Mouse (Mus musculus) midbrain, postnatal 0 days (tissue): ENCODE data around the gene Lrrc49. TPM values are rescaled to one million over a fixed set of nuclear protein-coding genes. Genes with fewer than 3 reads are reported as not detected.

Experiments
- ATAC-seq: fragments of 200-750 bp; cut with Nextera tagmentation; 2 replicates; pipeline ENCODE4 v1.8.0; 2017; ENCODE audit warnings: moderate number of reproducible peaks, mild to moderate bottlenecking, moderate TSS enrichment, moderate library complexity; ENCODE audit not compliant: low FRiP score
- DNase-seq: peaks from one replicate; pipeline ENCODE4 v3.0.0-alpha.2; 2015; ENCODE audit warnings: low spot score
- H3K27ac ChIP-seq: fragments of 300-500 bp; sonication (generic); 2 replicates; pipeline ENCODE4 v1.5.1; 2014; ENCODE audit warnings: low read depth, mild to moderate bottlenecking, low read length, mixed read lengths
- H3K27me3 ChIP-seq: fragments of 300-500 bp; sonication (generic); 2 replicates; pipeline ENCODE4 v1.6.1; 2014; ENCODE audit warnings: low read length, control low read depth, mixed read lengths; ENCODE audit not compliant: insufficient read depth
- H3K36me3 ChIP-seq: fragments of 300-500 bp; sonication (generic); 2 replicates; pipeline ENCODE4 v1.6.1; 2014; ENCODE audit warnings: low read length, control low read depth, mixed read lengths; ENCODE audit not compliant: insufficient read depth
- H3K4me1 ChIP-seq: fragments of 300-500 bp; sonication (generic); 2 replicates; pipeline ENCODE4 v1.6.1; 2014; ENCODE audit warnings: mild to moderate bottlenecking, control low read depth, antibody characterized with exemption, low read length, mixed read lengths; ENCODE audit not compliant: insufficient read depth
- H3K4me2 ChIP-seq: fragments of 300-500 bp; sonication (generic); 2 replicates; pipeline ENCODE4 v1.6.1; 2014; ENCODE audit warnings: low read depth, mild to moderate bottlenecking, low read length, mixed read lengths; ENCODE audit not compliant: poor library complexity, severe bottlenecking
- H3K4me3 ChIP-seq: fragments of 300-500 bp; sonication (generic); 2 replicates; pipeline ENCODE4 v1.5.1; 2014; ENCODE audit warnings: low read depth, mild to moderate bottlenecking, low read length, moderate library complexity
- H3K9ac ChIP-seq: fragments of 300-500 bp; sonication (generic); replicated peaks from 2 replicates; pipeline ENCODE4 v1.6.1; 2014; ENCODE audit warnings: mild to moderate bottlenecking, low read length, moderate library complexity, mixed read lengths; ENCODE audit not compliant: poor library complexity, severe bottlenecking
- H3K9me3 ChIP-seq: fragments of 300-500 bp; sonication (generic); 2 replicates; pipeline ENCODE4 v1.6.1; 2016; ENCODE audit warnings: low read length, control low read depth
- CTCF ChIP-seq: IDR thresholded peaks from 2 replicates; pipeline ENCODE4 v1.5.1; 2016; ENCODE audit warnings: antibody characterized with exemption, mild to moderate bottlenecking
- WGBS: fragments of 180-500 bp; shearing (Covaris S2); extraction: QIAGEN DNeasy Blood & Tissue Kit; methylation state at CpG from one replicate; pipeline ENCODE4 v1.1.7; 2014; 5-methylcytosine and 5-hydroxymethylcytosine counted together
- polyA plus RNA-seq: library from polyadenylated mRNA; unstranded; fragments of >200 nt; fragmentation: Nextera tagmentation; extraction: Ambion mirVana; gene quantifications from 2 replicates; pipeline ENCODE4 v1.2.1, GENCODE M21; 2015
- total RNA-seq: library from RNA; depleted of rRNA; stranded (reverse); fragments of >200 nt; gene quantifications from 2 replicates; pipeline ENCODE4 v1.2.3, GENCODE M21; 2014

The Lrrc49 gene
- total and polyA plus RNA-seq, 2 experiments from 2014 or later: 72.0 to 79.2 TPM

GRCm38 (mm10) chr9:60625895-60626294 lies 62.1 kb downstream of the Lrrc49 start:
- no CpG with 5 or more reads among the region's 2 CpGs for WGBS
- H3K9ac ChIP-seq: no peak overlapping the region

GRCm38 (mm10) chr9:60616946-60617345 lies 71.0 kb downstream of the Lrrc49 start:
- no peak for TF ChIP-seq CTCF

More at GRCm38 (mm10) chr9:60625895-60626294, 62.1 kb downstream of the Lrrc49 start:
- Histone ChIP-seq H3K9me3 (no peaks in the 10 kb centered on the region), H3K4me2 (no peak overlapping the region), H3K27me3 (no peaks in the 10 kb centered on the region), H3K4me3 (no peak overlapping the region), H3K27ac (peak overlapping the region; percentile 55; the same call in 1 of the 2 replicates), H3K4me1 (peaks cover 6% of the 10 kb centered on the region; the same call in 1 of the 2 replicates), H3K36me3 (no peaks in the 10 kb centered on the region)
- DNase-seq: peak; percentile 39
- peak; percentile 54; the same call in 1 of the 2 replicates for ATAC-seq
- TF ChIP-seq CTCF: no peak

GRCm38 (mm10) chr9:60616359-60616758 lies 71.6 kb downstream of the Lrrc49 start:
- ATAC-seq (no peak), DNase-seq (no peak)
- Histone ChIP-seq H3K27me3 (no peaks in the 10 kb centered on the region), H3K4me2 (no peak overlapping the region), H3K9me3 (no peaks in the 10 kb centered on the region), H3K36me3 (peaks cover 16% of the 10 kb centered on the region; the same call in 1 of the 2 replicates), H3K4me3 (no peak overlapping the region), H3K9ac (no peak overlapping the region), H3K4me1 (no peaks in the 10 kb centered on the region), H3K27ac (no peak overlapping the region)
- WGBS: 77% methylated on average over 7 of the region's 7 CpGs
- TF ChIP-seq CTCF: no peak

More at GRCm38 (mm10) chr9:60616946-60617345, 71.0 kb downstream of the Lrrc49 start:
- Histone ChIP-seq H3K4me2 (no peak overlapping the region), H3K4me1 (no peaks in the 10 kb centered on the region), H3K9ac (no peak overlapping the region), H3K27ac (no peak overlapping the region), H3K9me3 (no peaks in the 10 kb centered on the region), H3K27me3 (no peaks in the 10 kb centered on the region), H3K4me3 (no peak overlapping the region), H3K36me3 (peaks cover 16% of the 10 kb centered on the region; the same call in 1 of the 2 replicates)
- WGBS: 55% methylated on average over 9 of the region's 9 CpGs
- ATAC-seq (no peak), DNase-seq (peak; percentile 32)

GRCm38 (mm10) chr9:60612260-60612659 lies 75.7 kb downstream of the Lrrc49 start:
- Histone ChIP-seq H3K9me3 (no peaks in the 10 kb centered on the region), H3K4me1 (no peaks in the 10 kb centered on the region), H3K36me3 (peaks cover 25% of the 10 kb centered on the region), H3K4me2 (no peak overlapping the region), H3K9ac (no peak overlapping the region), H3K27ac (no peak overlapping the region), H3K27me3 (no peaks in the 10 kb centered on the region), H3K4me3 (no peak overlapping the region)
- ATAC-seq (no peak), DNase-seq (no peak)
- no peak for TF ChIP-seq CTCF
- 79% methylated on average over 2 of the region's 2 CpGs for WGBS

GRCm38 (mm10) chr9:60610194-60610593 lies 77.8 kb downstream of the Lrrc49 start:
- 79% methylated on average over 13 of the region's 13 CpGs for WGBS
- DNase-seq: no peak
- Histone ChIP-seq H3K9ac (no peak overlapping the region), H3K4me1 (no peaks in the 10 kb centered on the region), H3K4me2 (no peak overlapping the region), H3K4me3 (no peak overlapping the region), H3K36me3 (peaks cover 33% of the 10 kb centered on the region), H3K9me3 (no peaks in the 10 kb centered on the region), H3K27ac (no peak overlapping the region), H3K27me3 (no peaks in the 10 kb centered on the region)
- ATAC-seq: no peak
- no peak for TF ChIP-seq CTCF

GRCm38 (mm10) chr9:60608857-60609256 lies 79.1 kb downstream of the Lrrc49 start:
- TF ChIP-seq CTCF: no peak
- DNase-seq: no peak
- Histone ChIP-seq H3K9me3 (no peaks in the 10 kb centered on the region), H3K4me3 (no peak overlapping the region), H3K4me1 (no peaks in the 10 kb centered on the region), H3K27me3 (no peaks in the 10 kb centered on the region), H3K9ac (no peak overlapping the region), H3K36me3 (peaks cover 39% of the 10 kb centered on the region), H3K4me2 (no peak overlapping the region), H3K27ac (no peak overlapping the region)
- 92% methylated on average over 9 of the region's 9 CpGs for WGBS
- no peak for ATAC-seq
